Mouse (Mus musculus) C2C12 (cell line): ENCODE data around the gene Lhx1.

Source experiments
- CTCF ChIP-seq: IDR thresholded peaks from one replicate; pipeline ENCODE4 v1.5.1; 2011; ENCODE audit not compliant: control insufficient read depth, insufficient read depth, insufficient read length
- MAX ChIP-seq: IDR thresholded peaks from one replicate; pipeline ENCODE4 v1.6.1; 2011; ENCODE audit warnings: mild to moderate bottlenecking, control low read depth

GRCm38 (mm10) chr11:84513171-84514116, 11.9 kb downstream of the Lhx1 start, which contains the start of gene Aatf:
- TF ChIP-seq CTCF: no peak
- peak; percentile 94 for TF ChIP-seq MAX
